Mouse (Mus musculus): ENCODE results near the gene Eif4e2.

Gene Eif4e2

DNA sequence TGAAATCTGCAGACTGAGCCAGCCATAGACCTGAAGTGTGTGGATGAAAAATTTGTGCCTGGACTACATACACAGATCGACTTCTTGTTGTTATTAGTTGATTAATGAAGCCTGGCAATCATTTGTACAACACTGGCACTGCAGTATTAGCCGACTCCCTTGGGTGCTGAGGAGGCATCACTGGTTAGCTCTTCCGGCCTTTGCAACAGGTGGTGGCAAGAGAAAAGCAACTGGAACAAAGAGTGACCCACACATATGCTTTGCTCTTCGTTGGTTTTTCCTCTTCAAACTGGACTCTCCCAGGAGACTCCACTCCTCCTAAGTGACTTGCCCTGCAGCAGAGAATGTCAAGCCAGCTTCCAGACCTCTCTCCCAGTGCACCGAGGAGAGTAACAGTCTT, 9.9 kb upstream of the Eif4e2 start:
- no peak for DNase-seq (ENCODE audit: low read depth)

DNA sequence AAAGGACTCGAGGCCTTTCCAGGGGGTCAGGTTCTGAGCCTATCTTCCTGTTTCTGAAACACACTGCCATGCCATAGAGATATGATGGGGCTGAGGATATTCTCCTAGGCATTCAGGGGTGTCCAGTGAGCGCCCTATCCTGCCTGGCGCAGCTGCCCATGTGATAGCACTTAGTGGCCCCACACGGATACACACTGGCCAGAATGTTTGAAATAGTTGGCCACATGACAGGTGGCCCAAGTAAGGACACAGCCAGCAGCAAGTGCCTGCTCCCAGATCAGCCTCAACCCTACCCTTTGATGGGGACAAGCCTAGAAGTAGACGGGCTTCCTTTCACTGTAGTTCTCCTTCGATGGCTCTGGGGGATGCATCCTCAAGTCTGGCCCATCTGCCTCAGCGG, 9.2 kb upstream of the Eif4e2 start, which contains the start of gene Chrng:
Chrng (plus strand) TSS at position 193 of the 400 bp plus-strand sequence.
- DNase-seq (ENCODE audit: low read depth): no peak

DNA sequence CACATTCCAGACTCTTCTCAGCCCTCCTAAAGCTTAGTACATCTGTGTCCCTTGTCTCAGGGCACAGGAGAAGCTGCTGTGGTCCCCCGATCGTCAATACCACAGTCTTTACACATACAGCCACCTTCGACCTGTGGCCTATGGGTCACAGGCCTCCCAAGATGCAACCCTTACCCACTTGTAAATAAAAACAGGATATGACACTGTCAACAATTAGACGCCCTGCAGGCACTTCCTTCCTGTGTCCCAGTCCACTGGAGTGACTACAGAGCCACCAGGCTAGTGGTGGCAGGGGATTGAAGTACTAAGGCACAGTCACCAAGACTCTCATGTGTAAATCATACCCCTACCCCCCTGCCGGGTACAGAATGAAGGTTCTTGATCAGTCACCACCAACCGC, 8.7 kb upstream of the Eif4e2 start:
- DNase-seq (ENCODE audit: low read depth): no peak

DNA sequence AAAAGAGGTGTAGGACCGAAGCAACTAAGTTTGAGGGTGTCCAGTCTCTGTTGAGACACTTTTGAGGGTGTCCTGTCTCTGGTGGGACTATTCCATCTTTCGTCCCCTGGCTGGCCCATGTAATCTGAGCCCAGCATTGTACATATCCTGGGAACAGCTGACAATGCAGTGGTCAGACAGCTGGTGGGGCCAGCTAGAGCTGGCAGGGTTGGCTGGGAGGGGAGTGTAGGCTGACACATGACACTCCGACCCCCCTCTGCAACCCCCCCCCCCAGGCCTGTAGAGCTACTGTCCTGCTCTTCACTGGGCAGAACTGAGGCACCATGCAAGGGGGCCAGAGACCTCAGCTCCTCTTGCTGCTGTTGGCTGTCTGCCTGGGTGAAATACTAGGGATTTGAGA, 8.2 kb upstream of the Eif4e2 start:
- no peak for DNase-seq (ENCODE audit: low read depth)

DNA sequence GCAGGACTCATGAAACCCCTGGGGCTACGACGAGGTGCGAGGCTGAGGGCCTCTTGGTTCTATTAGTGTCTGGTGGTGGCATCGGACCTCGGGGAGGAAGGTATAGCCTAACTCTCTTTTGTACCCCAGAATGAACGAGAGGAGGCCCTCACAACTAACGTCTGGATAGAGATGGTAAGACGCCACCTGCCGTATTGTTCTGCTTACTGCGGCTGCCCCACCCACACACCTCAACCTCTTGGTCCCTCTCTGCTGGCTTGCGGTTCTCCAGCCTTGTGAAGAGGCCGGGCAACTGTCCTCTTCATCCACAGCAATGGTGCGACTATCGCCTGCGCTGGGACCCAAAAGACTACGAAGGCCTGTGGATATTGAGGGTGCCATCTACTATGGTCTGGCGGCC, 7.4 kb upstream of the Eif4e2 start:
- no peak for DNase-seq (ENCODE audit: low read depth)

DNA sequence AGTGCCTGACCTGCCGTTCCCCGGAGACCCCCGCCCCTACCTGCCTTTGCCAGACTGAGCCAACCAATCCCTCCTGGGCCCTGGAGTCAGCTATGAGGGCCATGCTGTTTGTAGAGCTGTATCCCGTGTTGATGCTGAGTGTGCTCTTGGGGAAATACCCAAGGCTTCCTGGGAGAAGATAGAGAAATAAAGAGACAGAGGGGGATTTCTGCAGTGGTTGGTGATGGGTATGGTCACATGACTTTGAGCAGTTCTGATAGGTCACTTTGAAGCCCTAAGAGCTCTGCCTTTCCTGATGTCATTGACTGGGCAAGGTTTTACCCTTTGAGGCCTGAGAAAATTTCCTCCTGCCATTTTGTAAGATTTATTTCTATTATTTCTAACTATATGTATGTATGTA, 2.3 kb upstream of the Eif4e2 start:
- no peak for DNase-seq (ENCODE audit: low read depth)

DNA sequence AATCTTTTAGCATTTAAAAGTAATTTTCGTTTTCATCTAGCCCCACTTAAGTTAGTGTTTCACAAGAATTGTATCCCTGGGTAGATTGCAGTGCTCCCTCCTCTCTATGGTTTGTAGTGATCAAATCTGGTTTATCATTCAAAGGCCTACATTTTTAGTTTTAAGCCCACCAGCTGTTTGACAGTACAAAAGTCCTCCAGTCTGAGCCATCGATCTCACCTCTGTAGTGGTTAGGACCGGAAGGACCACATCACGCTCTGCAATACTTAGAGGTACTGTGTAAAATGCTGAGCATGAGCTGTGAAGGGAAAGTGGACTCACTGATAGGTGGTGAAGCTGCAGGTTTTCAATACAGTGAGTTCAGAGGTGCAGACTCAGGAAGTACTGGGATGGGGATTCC, 1.0 kb downstream of the Eif4e2 start:
- DNase-seq (ENCODE audit: low read depth): peak; percentile 34

DNA sequence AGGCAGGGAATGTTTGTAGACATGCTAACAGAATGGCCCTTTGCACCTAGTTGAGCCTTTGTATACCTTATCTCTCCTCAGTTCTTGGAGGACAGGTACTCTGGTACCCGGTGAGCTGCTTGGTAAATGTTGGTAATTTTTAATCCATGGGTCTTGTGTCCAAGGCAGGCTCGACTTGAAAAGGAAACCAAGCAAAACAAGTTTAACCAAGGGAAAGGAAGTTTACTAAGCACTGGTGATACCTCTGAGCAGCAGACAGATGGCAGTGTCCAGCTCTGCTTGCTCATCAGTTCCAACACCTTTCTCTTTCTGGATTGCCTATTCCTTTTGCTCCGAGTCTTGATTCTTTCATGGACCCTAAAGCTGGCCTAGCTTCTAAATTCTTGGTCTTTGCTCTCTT, 4.2 kb downstream of the Eif4e2 start:
- DNase-seq (ENCODE audit: low read depth): peak; percentile 75

DNA sequence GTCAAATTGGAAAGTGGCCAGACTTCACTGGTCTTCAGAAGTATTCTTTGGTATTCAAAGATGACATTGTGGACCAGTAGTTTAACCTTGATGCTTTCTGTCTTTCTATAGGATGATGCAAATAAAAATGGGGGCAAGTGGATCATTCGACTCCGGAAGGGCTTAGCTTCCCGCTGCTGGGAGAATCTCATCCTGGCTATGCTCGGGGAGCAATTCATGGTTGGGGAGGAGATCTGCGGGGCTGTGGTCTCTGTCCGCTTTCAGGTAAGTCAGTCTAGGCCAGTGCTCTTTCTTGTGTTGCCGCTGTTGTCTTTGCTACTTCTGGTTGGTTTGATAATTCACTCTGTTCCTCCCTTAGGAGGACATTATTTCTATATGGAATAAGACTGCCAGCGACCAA, 12.0 kb downstream of the Eif4e2 start:
- no peak for DNase-seq (ENCODE audit: low read depth)

DNA sequence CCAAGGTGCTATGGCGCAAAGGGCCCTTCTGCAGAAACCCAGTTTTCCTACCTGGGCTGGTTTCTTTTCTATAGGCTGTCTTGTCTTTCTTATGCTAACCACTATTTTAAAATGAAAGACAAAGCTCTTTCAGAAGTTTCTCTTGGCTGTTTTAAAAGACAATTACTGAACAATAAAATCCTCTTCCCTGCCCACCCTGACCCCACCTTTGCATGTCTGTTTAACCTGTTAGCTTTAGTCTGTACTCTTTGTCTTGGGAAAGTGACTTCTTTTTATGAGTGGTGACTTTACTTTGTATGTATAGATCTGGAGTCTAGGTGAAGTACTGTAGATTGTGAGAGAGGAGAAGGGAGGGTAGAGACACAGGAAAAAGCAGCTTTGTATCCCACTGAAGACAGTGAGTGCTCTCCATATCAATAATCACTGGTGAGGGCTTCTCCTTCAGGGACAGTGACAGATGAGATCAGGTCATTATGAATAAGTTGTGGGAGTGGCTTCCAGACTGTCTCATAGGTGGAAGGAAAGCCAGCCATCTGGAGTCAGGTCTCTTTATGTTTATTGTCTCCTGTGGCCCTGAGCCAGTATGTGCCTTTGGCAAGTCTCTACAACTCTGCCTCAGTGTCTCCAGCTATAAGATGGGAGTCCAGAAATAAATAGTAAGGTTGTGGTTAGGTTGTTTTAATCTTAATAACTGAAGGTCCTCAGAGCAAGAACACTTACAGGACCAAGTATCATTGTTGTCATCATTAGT, 12.9 kb downstream of the Eif4e2 start:
- DNase-seq (ENCODE audit: low read depth): no peak

DNA sequence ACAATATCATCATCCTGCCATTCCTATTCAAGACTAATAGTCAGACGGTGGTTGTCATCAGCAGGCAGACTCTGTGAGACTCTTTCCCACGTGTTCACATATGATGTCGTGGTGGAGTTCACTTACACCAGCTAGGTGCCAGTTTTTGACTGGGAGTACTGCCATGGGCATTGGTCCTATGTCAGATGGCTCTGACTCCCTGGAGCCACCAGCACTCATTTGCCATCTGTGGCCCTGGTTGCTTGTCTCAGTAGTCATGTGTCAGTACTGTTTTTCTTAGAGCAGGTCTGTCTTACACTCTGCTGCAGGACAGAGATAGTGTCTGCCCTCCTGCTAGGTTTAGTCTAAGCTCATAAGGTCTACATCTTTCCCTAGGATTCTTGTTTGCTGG, 13.4 kb downstream of the Eif4e2 start:
- DNase-seq (ENCODE audit: low read depth): no peak

DNA sequence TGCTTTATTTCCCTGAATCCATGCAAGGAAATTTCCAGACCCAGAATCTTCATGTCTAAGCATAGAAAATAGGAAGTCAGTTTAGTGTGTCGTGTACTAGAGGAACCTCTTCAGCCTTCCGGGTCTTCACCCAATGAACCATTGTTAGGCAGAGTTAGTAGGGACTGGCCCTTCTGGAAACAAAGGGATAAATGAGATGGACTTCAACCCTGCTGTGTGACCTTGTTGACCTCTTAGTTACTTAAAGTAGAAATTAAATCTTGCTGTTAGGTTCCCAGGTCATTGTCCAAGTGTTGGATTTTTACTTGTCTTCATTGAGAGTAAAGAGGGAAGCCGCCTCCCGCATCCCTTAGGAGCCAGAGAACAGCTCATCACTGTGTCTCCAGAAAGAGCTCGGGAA, 16.9 kb downstream of the Eif4e2 start:
- no peak for DNase-seq (ENCODE audit: low read depth)

DNA sequence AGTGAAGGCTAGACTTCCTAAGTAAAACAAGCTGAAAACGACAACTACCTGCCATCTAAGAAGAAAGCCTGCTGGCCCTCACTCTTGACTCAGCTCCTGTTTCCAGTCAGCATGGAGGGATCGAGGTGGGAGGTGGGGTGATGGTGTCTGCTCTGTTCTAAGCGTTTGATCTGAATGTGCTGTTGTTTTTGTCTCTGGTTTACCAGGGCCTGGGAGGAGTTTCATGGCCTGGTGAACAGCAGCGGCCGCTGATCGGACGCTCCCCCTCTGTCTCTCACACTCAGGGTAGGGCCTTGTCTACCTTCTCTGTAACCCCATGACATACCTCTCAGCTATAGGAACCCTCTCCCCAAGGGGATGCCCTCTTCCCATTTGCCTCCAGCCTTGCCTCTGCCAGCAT, 18.5 kb downstream of the Eif4e2 start:
- DNase-seq (ENCODE audit: low read depth): no peak

DNA sequence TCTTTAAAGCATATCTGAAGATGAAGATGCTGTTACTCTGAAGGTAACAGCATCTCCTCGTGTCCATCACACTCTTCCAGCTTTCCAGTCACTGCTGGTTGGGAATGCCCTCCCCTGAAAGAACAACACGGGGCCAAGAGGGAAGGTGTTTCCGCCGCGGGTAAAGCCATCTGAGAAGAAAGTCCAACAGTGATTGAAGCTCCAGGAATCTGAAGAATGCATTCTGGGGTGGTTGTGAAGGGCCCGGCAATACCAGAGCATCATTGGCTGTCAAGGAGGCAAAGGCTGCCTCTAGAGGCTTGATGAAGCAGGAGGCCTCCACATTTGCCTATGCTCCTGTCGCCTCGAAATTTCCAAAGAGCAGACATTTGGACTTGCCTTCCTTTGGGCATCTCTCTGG, 25.3 kb downstream of the Eif4e2 start:
- DNase-seq (ENCODE audit: low read depth): no peak

DNA sequence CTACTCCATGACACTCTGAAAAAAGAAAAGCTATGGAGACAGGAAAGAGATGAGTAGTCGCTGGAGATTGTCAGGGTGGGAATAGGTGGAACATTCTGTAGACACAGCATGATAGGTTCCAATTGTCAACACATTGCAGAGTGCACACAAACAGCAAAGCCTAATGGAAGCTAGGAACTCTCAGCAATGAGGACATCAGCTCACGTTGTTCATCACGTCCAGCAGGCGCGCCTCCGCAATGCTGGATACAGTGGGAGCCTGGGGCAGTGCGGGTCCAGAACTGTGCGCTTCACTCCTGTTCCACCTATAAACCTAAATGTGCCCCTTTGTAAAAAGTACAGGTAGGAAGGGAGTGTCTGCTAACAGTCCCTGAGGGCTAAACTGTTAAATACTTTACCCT, 29.3 kb downstream of the Eif4e2 start:
- no peak for DNase-seq (ENCODE audit: low read depth)

DNA sequence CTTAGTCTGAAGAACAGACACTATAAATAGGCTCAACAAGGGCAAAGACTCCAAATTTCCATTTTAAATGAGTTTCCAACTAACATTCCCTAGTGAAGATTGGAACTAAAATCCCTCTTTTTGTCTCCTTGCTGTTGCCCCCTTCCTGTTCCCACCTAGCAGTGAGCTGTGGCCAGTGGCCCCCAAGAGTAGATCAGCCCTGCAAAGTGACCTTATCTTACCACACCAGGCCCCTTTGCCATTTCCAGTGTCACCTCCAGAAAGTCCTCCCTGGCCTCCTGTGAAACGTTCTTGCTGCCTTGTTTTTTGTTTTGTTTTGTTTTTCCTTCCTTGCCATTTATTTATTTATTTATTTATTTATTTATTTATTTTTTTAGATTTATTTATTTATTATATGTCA, 31.7 kb downstream of the Eif4e2 start:
- no peak for DNase-seq (ENCODE audit: low read depth)

DNA sequence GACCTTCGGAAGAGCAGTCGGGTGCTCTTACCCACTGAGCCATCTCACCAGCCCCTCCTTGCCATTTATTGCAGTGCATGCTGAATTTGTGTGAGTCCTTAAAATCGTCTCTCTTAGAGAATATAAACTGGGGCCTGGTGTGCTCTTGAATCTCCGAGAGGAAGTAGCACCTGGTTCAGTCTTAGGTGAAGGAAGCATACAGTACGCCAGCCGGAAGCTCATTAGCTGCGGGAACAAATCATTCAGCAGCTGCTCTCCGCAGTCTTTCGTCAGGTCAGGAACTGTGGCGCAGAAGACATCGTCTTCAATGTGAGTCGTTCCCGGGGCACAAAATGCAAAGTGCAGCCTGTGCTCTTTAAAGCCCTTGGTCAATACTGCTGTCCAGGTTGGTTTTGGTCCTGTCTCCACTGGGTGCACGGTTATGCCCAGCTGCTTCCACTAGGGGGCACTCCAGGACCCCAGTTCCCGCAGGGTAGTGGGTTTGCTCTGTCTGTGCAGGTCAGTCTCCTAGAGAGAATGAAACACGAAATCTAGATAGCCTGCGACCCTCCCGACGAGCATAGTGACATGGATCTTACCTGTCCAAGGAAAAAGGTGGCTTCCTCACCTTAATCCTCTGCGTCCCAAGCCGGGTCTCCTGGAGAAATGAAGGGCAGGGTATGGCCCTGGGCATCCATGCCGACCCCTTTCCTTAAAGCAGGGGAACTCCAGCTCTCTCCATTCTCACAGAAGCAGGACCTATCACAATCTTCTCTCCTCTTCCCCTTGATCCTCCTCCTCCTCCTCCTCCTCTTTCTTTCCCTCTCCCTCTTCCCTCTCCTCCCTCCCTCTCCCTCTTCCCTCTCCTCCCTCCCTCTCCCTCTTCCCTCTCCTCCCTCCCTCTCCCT, 32.5 kb downstream of the Eif4e2 start:
- peak; percentile 73 for DNase-seq (ENCODE audit: low read depth)

DNA sequence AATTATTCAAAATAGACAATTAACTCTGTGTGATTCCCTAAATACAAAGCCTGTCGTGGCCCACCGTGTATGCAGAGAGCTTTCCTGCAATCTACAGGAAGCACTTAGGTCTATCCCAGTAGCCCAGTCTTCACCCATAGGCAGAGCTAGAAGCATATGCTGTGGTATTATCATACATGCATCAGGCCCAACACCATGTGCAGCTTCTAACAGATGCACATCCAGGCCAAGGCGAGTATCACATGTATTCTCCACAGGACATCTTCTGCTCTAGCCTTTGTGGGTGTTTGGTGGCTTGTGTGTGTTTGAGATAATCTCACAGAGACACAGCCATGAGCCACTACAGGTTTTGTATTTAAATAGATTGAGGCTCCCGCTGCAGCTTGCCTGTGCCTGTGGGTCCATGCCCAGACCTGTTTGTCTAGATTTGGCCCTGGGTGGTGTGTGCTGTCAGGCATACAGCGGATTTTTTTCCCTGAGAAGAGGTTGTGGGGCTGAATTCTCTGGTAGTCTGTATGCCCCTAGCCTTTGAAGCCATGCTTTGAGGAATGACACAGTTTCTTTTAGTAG, 38.4 kb downstream of the Eif4e2 start:
- DNase-seq (ENCODE audit: low read depth): no peak

DNA sequence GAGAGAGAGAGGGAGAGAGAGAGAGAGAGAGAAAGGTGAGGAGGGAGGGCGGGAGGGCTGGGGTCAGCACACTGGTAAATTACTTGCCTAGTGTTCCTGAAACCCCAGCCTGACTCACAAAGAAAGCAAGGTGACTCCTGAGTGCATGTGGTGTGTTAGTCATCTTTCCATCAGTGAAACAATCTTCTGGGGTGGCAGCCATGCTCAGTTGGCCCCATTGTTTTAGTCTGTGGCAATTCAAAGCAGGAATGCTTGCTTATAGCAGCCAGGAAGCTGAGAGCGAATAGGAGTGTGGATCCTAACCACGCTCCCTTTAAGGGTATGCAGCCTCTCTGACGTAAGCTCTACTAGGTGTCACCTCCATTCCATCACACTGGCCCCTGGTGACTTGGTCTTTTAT, 41.5 kb downstream of the Eif4e2 start:
- peak; percentile 53 for DNase-seq (ENCODE audit: low read depth)

DNA sequence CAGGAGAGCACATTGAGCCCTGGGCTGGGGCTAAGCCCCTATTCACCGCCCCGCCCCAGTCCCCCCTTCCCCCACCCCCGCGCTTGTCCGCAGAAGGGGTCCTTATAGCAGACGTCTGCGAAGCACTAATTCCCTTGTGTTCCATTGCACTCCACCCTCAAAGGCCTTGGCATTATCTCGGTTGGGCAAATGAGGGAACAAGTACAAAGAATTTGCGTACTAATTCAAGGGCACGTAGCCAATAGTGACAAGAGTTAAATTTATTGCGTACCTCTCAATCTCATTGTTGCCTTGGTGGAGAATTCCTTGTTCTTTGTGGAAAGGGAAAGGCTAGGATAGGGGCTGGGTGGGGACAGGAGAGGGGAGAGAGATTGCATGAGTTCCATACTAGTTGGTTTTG, 44.0 kb downstream of the Eif4e2 start:
- no peak for DNase-seq (ENCODE audit: low read depth)

DNA sequence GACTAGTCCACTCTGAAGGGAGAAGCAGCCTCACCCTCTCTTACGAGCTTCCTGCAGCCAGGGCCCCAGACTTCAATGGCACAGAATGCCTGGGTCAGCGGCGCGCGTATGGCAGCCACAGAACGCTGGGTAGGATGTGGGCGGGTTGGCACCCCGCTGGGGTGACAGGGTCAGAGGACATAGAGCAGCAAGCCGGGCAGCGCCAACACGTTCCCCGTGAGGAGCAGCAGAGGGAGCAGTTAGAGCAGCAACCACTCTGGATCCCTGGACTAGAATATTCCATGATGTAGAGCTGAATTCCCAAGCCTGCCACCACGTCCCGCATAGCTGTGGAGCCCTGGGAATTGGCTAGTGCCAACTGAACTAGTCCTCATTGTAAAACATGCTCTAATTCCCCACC, 44.8 kb downstream of the Eif4e2 start:
- DNase-seq (ENCODE audit: low read depth): no peak

DNA sequence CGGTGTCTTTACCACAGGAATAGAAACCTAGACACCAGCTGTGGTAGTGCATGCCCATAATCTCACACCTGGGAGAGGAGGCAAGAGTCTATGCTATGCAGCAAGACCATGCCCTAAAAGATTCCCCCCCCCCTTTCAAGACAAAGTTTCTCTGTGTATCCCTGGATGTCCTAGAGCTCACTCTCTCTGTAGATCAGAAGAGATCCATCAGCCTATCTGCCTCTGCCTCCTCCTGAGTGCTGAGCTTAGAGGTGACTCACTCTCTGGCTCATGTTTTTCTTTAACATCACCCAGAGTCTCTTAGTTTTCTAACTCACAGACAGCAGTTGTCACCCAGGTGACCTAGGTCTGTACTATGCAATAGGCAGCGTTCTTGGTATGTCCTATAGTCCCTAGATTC, 45.6 kb downstream of the Eif4e2 start:
- DNase-seq (ENCODE audit: low read depth): no peak

DNA sequence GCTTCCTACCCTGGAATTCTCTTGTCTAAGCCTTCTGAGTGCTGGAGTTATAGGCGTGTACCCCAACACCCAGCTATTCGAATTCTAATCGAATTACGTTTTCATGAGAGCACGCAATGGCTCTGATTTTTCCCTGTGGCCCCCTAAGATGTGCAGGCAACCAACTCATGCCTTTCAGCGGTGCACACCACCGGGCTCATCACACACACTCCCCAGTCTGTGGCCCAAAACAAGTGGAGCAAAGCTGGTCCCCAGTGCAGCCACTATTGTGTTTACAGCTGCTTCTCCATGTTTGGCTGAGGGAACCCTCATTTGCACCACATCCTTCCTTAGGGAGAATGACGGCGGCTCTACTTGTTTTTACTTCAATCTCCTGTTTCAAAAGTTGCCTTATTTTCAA, 49.5 kb downstream of the Eif4e2 start:
- no peak for DNase-seq (ENCODE audit: low read depth)
